Mouse (Mus musculus) MEL (cell line): ENCODE data around the gene Sorl1. TPM values are rescaled to one million over a fixed set of nuclear protein-coding genes. Genes with fewer than 3 reads are reported as not detected.

Source experiments
- DNase-seq: peaks from one replicate; pipeline ENCODE4 v3.0.0; 2011; ENCODE audit warnings: low read depth, low spot score
- H3K27ac ChIP-seq: 2 replicates; pipeline ENCODE4 v1.5.1; 2012; ENCODE audit warnings: low read depth, mild to moderate bottlenecking, control low read depth, low read length, moderate library complexity; ENCODE audit not compliant: control insufficient read depth
- H3K27me3 ChIP-seq, 2 experiments: fragments of 150-350 bp in 1 of 2; sonication (generic) in 1 of 2; 2 replicates each; pipeline ENCODE4 v1.6.1; 2012; ENCODE audit warnings: low read length in 2 of 2, mild to moderate bottlenecking in 2 of 2, improper control_type of control experiment in 1 of 2, moderate library complexity in 1 of 2; ENCODE audit not compliant: insufficient read depth in 2 of 2, control insufficient read depth in 1 of 2
- H3K36me3 ChIP-seq, 2 experiments: 2 replicates each; pipeline ENCODE4 v1.6.1; 2012 to 2014; ENCODE audit warnings: low read length in 2 of 2, improper control_type of control experiment in 1 of 2, inconsistent platforms in 1 of 2, mild to moderate bottlenecking in 1 of 2; ENCODE audit not compliant: insufficient read depth in 2 of 2, control insufficient read depth in 1 of 2
- H3K4me1 ChIP-seq, 2 experiments: fragments of 150-350 bp in 1 of 2; sonication (generic) in 1 of 2; 2 replicates each; pipeline ENCODE4 v1.6.1; 2012; ENCODE audit warnings: low read length in 2 of 2, improper control_type of control experiment in 1 of 2, mild to moderate bottlenecking in 1 of 2; ENCODE audit not compliant: insufficient read depth in 2 of 2, control insufficient read depth in 1 of 2
- H3K4me3 ChIP-seq, 2 experiments: fragments of 150-350 bp in 1 of 2; sonication (generic) in 1 of 2; 2 replicates each; pipeline ENCODE4 v1.5.1; 2012; ENCODE audit warnings: low read depth in 2 of 2, low read length in 2 of 2, mild to moderate bottlenecking in 2 of 2, moderate library complexity in 2 of 2, control low read depth in 1 of 2, improper control_type of control experiment in 1 of 2; ENCODE audit not compliant: control insufficient read depth in 1 of 2, insufficient read depth in 1 of 2
- H3K79me2 ChIP-seq: 2 replicates; pipeline ENCODE4 v1.6.1; 2012; ENCODE audit warnings: mild to moderate bottlenecking, low read length, moderate library complexity; ENCODE audit not compliant: control insufficient read depth, poor library complexity, insufficient read depth
- H3K9ac ChIP-seq: 2 replicates; pipeline ENCODE4 v1.6.1; 2012; ENCODE audit warnings: low read depth, mild to moderate bottlenecking, control low read depth, low read length, moderate library complexity; ENCODE audit not compliant: control insufficient read depth, poor library complexity, severe bottlenecking
- H3K9me3 ChIP-seq: fragments of 150-350 bp; sonication (generic); replicated peaks from 2 replicates; pipeline ENCODE4 v1.6.1; 2012; ENCODE audit warnings: mild to moderate bottlenecking, low read length, improper control_type of control experiment, moderate library complexity; ENCODE audit not compliant: insufficient read depth
- CHD2 ChIP-seq: IDR thresholded peaks from 2 replicates; pipeline ENCODE4 v1.6.1; 2011; ENCODE audit warnings: low read length, improper control_type of control experiment
- E2F4 ChIP-seq: IDR thresholded peaks from 2 replicates; pipeline ENCODE4 v1.6.1; 2011; ENCODE audit warnings: low read depth, low read length, improper control_type of control experiment, borderline replicate concordance
- HCFC1 ChIP-seq: IDR thresholded peaks from 2 replicates; pipeline ENCODE4 v1.6.1; 2012; ENCODE audit warnings: low read depth, mild to moderate bottlenecking, inconsistent platforms, low read length, improper control_type of control experiment, moderate library complexity
- KAT2A ChIP-seq: conservative IDR thresholded peaks from 2 replicates; pipeline ENCODE4 v1.6.1; 2012; ENCODE audit warnings: low read depth, low read length, improper control_type of control experiment, inconsistent platforms
- RAD21 ChIP-seq: IDR thresholded peaks from 2 replicates; pipeline ENCODE4 v1.6.1; 2011; ENCODE audit warnings: mild to moderate bottlenecking, low read depth, low read length, improper control_type of control experiment
- RCOR1 ChIP-seq: IDR thresholded peaks from 2 replicates; pipeline ENCODE4 v1.6.1; 2012; ENCODE audit warnings: low read depth, mild to moderate bottlenecking, inconsistent platforms, low read length, improper control_type of control experiment
- SMC3 ChIP-seq: IDR thresholded peaks from 2 replicates; pipeline ENCODE4 v1.6.1; 2011; ENCODE audit warnings: low read depth, low read length, improper control_type of control experiment
- TBP ChIP-seq: IDR thresholded peaks from 2 replicates; pipeline ENCODE4 v1.8.0; 2011; ENCODE audit warnings: low read depth, low read length, improper control_type of control experiment
- TCF12 ChIP-seq: IDR thresholded peaks from 2 replicates; pipeline ENCODE4 v1.6.1; 2014; ENCODE audit warnings: low read depth, mild to moderate bottlenecking, inconsistent platforms, low read length, improper control_type of control experiment, moderate library complexity
- USF1 ChIP-seq: IDR thresholded peaks from 2 replicates; pipeline ENCODE4 v1.6.1; 2014; ENCODE audit warnings: low read depth, mild to moderate bottlenecking, inconsistent platforms, low read length, improper control_type of control experiment, moderate library complexity
- USF2 ChIP-seq, 2 experiments: IDR thresholded peaks; 2 replicates each; pipeline ENCODE4 v1.6.1; 2011 to 2012; ENCODE audit warnings: improper control_type of control experiment in 2 of 2, low read length in 2 of 2, borderline replicate concordance in 1 of 2, inconsistent platforms in 1 of 2, low read depth in 1 of 2, mild to moderate bottlenecking in 1 of 2; ENCODE audit not compliant: insufficient read depth in 1 of 2
- ZC3H11A ChIP-seq: IDR thresholded peaks from 2 replicates; pipeline ENCODE4 v1.6.1; 2012; ENCODE audit warnings: low read depth, mild to moderate bottlenecking, inconsistent platforms, low read length, improper control_type of control experiment
- polyA plus RNA-seq, 2 experiments: library from polyadenylated mRNA; stranded (reverse) in 1 of 2; unstranded in 1 of 2; fragments of >175 nt in 1 of 2; fragments of >200 nt in 1 of 2; gene quantifications; 2 replicates each; pipeline versions ENCODE4 v1.2.1 to v1.2.4; 2012; ENCODE audit warnings: low replicate concordance in 2 of 2, low read depth in 1 of 2; ENCODE audit not compliant: insufficient read length in 2 of 2, insufficient read depth in 1 of 2, missing spikeins in 1 of 2
- total RNA-seq: library from RNA; depleted of rRNA; stranded (reverse); fragments of 300-350 nt; gene quantifications from 2 replicates; pipeline ENCODE4 v1.2.3, GENCODE M21; 2012

Gene Sorl1
- total and polyA plus RNA-seq, 3 experiments = not detected

- H3K27ac ChIP-seq = no peak overlapping the region
- no peak overlapping the region for H3K4me3 ChIP-seq
- H3K27me3 ChIP-seq = no peaks in the 10 kb centered on the region
- H3K9ac ChIP-seq = no peak overlapping the region
- no peak for DNase-seq
- H3K9me3 ChIP-seq = no peaks in the 10 kb centered on the region
- no peaks in the 10 kb centered on the region for H3K36me3 ChIP-seq
- H3K4me1 ChIP-seq = no peaks in the 10 kb centered on the region
- TF ChIP-seq SMC3 (no peak), KAT2A (no peak), RCOR1 (no peak), CHD2 (no peak), USF2 (IDR thresholded peaks at IDR 0.05; ENCODE audit: borderline replicate concordance in 1 of 2, insufficient read depth in 1 of 2, low read depth in 1 of 2, low read length in 2 of 2) (no peak)
- no peaks in the 10 kb centered on the region for H3K79me2 ChIP-seq
Measured at GRCm38 (mm10) chr9:42109837-42110451, 14.2 kb downstream of the Sorl1 start.

- H3K9ac ChIP-seq = no peak overlapping the region
- TF ChIP-seq HCFC1 (no peak), TBP (no peak), CHD2 (no peak)
- TF ChIP-seq, all 39 proteins: peak for 0
- H3K4me3 ChIP-seq = no peak overlapping the region
- no peak for DNase-seq
- H3K9me3 ChIP-seq = no peaks in the 10 kb centered on the region
- H3K36me3 ChIP-seq = no peaks in the 10 kb centered on the region
- no peak overlapping the region for H3K27ac ChIP-seq
- no peaks in the 10 kb centered on the region for H3K79me2 ChIP-seq
- H3K4me1 ChIP-seq = no peaks in the 10 kb centered on the region
- no peaks in the 10 kb centered on the region for H3K27me3 ChIP-seq
Measured at GRCm38 (mm10) chr9:42109131-42109530, 15.0 kb downstream of the Sorl1 start.

GRCm38 (mm10) chr9:42108369-42108951 lies 15.6 kb downstream of the Sorl1 start:
- H3K27me3 ChIP-seq = no peaks in the 10 kb centered on the region
- no peaks in the 10 kb centered on the region for H3K4me1 ChIP-seq
- H3K4me3 ChIP-seq = no peak overlapping the region
- DNase-seq = no peak
- no peaks in the 10 kb centered on the region for H3K9me3 ChIP-seq
- H3K79me2 ChIP-seq = no peaks in the 10 kb centered on the region
- no peak for TF ChIP-seq ZC3H11A
- no peak for TF ChIP-seq E2F4
- no peak for TF ChIP-seq USF1
- no peak for TF ChIP-seq TCF12
- no peak for TF ChIP-seq RAD21
- no peaks in the 10 kb centered on the region for H3K36me3 ChIP-seq
- H3K9ac ChIP-seq = no peak overlapping the region
- H3K27ac ChIP-seq = no peak overlapping the region
